Mouse (Mus musculus) cerebellum, postnatal 10 days (tissue): ENCODE data around the gene Map4.
"Not testable (repeated sequence)": the region's sequence is repeated elsewhere in the genome, so short reads cannot be mapped to it uniquely, and the experiment has no call there.

Experiments used
- DNase-seq, 2 experiments: peaks; one replicate each; pipeline ENCODE4 v3.0.0; 2021; ENCODE audit warnings: mixed read lengths in 2 of 2

The Map4 gene

DNA sequence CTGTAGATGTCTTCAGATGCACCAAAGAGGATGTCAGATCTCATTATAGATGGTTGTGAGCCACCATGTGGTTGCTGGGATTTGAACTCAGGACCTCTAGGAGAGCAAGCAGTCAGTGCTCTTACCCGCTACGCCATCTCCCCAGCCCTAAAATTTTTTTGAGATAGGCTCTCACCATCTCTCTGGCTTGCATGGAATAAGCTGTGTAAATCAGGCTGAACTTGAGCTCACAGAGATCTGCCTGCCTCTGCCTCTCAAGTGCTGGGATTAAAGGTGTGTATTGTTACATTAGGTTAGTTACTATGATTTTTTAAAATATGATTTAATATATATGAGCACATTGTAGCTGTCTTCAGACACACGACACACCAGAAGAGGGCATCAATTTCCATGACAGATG is 2.1 kb upstream of the Map4 start:
- DNase-seq, result no peak

DNA sequence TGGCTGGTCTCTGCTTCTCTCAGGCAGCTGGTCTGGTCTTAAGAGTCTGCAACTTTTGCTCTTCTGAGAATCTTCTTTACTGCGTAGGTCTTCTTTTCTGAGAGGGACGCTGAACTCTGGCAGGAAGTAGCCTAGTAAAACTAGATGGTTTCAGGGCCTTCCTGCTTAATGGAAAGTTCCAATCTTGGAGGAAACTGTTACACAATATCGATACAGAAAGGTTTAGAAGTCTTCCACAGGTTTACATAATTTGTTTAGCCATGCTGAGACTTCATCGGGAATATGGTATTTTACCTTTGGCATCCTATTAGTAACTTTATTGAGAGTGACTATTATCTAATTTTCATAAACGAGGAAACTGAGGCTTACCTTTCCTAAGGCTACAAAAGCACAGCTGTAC is 1.2 kb upstream of the Map4 start:
- no peak for DNase-seq

DNA sequence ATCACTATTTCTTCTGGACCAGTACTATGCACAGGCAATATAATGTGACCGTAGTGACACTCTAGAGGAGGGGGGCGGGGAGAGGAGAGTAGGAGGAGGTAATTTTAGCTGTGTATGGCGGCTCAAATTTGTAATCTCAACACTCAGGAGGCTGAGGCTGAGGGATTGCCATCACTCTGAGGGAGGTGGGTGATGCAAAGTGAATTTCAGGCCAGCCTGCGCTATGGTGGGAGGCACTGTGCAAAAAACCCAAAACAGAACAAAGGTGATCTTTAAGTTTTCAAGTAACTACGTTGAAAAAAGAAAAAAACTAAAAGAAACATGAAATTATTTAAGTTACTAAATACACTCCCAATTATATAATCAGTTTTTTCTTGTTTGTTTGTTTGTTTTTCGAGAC is 508 bp upstream of the Map4 start:
- DNase-seq, result peak; percentile 7 to 10

DNA sequence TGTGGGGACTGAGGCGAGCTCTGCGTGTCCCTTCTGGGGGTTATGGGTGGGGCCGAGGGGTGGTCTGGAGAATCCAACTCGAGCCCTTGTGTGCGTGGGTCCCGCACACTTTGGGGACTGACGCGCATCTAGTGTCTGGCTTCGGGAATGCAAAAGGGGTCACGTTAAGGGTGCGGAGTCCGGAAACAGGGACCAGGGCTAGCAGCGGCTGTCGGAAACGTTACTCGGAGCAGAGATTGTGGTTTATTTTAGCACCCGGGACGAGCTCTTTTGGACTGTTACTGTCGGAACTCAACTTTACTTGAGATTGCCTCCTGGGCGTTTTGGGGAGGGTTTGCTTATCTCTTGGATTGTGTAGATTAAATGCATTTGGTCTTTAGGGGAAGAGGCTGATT is 1.1 kb downstream of the Map4 start:
- DNase-seq, result no peak

DNA sequence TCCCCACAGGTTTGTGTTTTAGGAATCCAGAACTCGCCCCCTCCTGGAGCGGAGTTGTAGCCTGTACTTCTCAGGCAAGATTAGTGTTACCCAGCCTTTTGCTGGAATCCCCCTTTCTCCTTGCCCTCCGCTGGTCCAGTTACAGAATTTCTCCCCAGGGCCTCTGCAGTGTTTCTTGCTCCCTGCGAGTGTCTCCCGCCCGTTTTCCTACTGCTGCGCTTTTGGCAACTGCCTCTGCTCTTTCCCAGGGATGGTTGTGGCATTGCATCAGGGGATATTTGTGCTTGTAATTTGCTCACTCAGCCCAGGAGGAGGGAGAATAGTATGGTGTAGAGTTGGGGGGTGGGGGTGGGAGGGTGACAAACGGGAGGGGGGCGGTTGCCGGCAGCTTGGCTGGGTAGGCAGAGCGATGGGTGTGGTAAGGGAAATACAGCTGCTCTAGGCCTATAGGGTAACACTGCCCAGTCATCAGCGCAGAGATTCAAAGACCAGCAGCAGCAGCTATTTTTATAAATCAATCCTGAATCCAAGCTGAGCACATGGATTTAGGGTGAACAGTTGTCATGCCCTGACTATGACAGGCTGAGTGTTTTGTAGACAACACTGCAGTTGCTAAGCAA is 1.6 kb downstream of the Map4 start:
- DNase-seq, result peak; percentile 47 to 57

- no peak for DNase-seq
Measured at GRCm38 (mm10) chr9:109939401-109939800, 8.1 kb downstream of the Map4 start.

DNA sequence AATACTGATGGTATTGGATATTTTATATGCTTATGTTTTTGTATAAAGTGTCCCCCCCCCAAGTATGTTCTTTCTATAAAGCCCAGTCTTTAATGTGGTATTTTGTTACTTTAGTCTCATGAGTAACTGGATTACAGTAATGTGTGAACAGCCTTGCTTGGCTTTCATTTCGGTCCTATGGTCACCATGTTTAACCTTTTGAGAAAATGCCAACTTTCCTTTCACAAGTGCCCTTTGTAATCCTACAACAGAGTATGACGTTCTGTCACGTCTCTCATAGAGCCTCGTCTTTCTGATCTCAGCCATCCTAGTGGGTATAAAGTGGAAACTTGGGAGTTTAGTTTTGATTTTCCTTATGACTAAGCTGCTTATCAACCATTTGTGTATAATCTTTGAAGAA is 11.5 kb downstream of the Map4 start:
- DNase-seq, result no peak

GRCm38 (mm10) chr9:109944712-109945111 is 13.5 kb downstream of the Map4 start:
- DNase-seq, result no peak

- no peak for DNase-seq
Measured at GRCm38 (mm10) chr9:109948546-109948945, 17.3 kb downstream of the Map4 start.

GRCm38 (mm10) chr9:109949801-109950200 is 18.5 kb downstream of the Map4 start:
- no peak for DNase-seq

GRCm38 (mm10) chr9:109953538-109953937 is 22.3 kb downstream of the Map4 start:
- no peak for DNase-seq

- DNase-seq, result no peak
Measured at GRCm38 (mm10) chr9:109954631-109955030, 23.4 kb downstream of the Map4 start.

- DNase-seq, result no peak
Measured at GRCm38 (mm10) chr9:109959456-109960150, 28.3 kb downstream of the Map4 start.

DNA sequence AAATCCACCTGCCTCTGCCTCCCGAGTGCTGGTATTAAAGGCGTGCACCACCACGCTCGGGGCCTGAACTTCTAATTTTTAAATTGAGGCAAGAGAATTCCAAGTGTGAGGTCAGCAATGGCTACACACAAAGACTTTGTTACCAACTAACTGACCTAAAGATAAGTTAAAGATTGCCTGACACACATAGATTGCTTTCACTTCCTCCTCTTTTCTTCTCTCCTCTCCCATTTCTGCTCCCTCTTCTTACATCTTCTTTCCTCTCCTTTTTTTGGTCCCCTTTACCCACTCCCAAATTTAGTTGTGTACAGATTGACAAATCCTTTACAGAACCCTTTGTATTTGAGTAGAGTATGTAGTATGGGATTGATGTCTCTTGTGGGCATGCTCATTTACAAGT is 29.3 kb downstream of the Map4 start:
- no peak for DNase-seq

- no peak for DNase-seq
Measured at GRCm38 (mm10) chr9:109964761-109965160, 33.5 kb downstream of the Map4 start.

DNA sequence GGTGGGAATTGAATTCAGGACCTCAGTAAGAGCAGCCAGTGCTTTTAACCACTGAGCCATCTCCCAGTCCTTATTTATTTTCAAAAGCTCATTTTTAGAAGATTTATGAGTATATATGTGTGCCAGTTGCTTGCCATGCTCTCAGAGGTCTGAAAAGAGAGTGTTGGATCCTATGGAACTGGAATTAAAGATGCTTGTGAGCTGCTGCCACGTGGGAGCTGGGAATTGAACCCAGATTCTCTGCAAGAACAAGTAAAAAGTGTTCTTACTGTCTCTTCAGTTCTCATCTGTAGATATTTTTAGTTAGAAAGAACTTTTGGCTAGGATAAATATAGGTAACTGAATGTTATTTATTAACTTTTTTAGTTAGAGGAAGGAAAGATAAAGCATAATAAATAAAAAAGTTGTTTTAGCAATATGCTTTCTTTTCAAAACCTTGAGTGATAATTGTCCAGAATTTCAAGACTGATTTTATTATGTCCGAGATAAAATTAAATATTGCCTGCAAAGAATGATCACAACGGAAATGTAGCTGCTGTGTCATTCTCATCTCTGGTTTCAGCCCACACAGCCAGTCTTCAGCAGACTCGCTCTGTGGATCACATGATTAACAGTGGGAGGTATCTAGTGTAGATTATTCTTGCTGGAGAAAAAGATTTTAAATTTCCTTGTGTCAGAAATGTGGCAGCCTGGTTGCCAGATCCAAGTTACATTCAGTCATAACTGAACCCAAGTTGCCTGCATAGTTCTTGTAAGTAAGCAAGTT is 37.3 kb downstream of the Map4 start:
- no peak for DNase-seq

DNA sequence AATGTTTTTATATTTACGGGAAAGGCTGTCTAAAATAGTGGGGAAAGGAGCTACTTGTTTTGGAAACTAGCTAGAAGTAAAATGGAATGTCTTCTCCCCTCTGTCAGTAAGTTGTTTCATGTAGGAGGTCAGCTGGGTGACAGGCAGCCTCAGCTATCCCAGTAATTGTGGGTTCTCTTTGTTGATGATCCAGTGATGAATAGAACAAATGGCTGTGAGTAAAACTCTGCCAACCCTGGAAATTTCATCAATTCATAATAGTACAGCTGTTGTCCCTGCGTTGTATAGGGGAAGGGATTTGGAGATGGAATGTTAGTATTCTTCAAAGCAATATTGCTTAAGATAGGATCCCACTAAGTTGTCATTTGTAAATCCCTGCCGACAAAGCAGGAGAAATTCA is 37.9 kb downstream of the Map4 start:
- no peak for DNase-seq

DNA sequence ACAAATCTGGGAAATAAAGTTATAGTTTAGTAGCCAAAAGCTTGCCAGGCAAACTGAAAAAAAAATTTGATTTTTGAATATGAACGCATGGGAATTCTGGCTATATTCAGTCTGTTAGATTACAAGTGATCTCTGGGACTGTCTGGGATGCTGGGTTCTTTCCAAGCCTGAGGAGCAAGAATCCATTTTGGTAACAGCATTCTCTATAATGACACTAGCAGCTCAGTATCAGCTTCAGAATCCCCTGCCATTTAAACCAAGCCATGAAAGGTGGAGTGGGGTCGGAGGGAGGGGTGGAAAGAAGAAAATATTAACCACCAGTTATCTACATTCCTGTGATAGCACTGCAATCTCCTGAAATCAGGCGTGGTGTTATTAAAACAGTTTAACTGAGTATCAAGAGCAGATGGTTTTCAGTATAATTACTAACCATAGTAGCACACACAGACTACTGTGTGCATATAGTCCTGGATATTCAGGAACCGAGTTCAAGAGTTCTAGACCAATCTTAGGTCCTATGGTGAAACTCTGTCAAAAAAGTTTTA is 38.6 kb downstream of the Map4 start:
- peak in 1 of 2 experiments; percentile 11 for DNase-seq

- not testable (repeated sequence) for DNase-seq
Measured at GRCm38 (mm10) chr9:109971711-109972110, 40.5 kb downstream of the Map4 start.

DNA sequence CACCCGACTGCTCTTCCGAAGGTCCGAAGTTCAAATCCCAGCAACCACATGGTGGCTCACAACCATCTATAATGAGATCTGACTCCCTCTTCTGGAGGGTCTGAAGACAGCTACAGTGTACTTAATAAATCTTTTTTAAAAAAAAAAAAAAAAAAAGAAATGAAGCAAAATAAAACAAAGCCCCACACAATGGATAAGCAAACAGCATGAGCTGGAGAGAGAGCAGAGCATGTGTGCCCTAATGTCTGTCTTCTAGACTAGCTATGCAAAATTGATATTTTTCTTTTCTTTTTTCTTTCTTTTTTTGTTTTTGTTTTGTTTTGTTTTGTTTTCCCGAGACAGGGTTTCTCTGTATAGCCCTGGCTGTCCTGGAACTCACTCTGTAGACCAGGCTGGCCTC is 49.0 kb downstream of the Map4 start:
- not testable (repeated sequence) for DNase-seq

- peak; percentile 84 to 86 for DNase-seq
Measured at GRCm38 (mm10) chr9:109985416-109985815, 54.2 kb downstream of the Map4 start.

- peak; percentile 60 to 74 for DNase-seq
Measured at GRCm38 (mm10) chr9:109989084-109989483, 57.8 kb downstream of the Map4 start.

- peak; percentile 47 to 70 for DNase-seq
Measured at GRCm38 (mm10) chr9:109997441-109997840, 66.2 kb downstream of the Map4 start.

DNA sequence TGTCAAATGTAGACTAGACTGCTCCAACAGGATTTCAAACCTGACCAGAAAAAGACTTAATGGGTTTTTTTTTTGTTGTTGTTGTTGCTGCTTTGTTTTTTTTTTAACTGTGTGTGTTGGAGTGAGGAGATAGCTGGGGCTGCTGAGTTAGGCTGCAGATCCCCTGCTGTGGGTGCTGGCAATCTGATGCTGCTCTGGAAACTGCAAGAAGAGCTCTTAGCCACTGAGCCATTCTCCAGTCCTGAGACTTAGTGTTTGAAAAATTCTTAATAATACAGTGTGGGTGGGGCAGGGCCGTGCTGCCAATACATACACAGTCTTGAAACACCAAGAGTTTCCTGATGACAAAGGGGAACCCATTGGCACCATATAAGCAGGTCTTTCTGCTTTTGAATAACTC is 70.7 kb downstream of the Map4 start:
- peak; percentile 46 to 69 for DNase-seq
